Mouse (Mus musculus): Measurements from ENCODE around the gene Tff2. TPM values are rescaled to one million over a fixed set of nuclear protein-coding genes. Genes with fewer than 3 reads are reported as not detected.

Tff2 gene
- polyA plus RNA-seq (2012): not detected in 2 replicates

GRCm38 (mm10) chr17:31144040-31145037 lies at the start of gene Tff2:
Tff2 (minus strand) TSS chr17:31144282.
- no peak for TF ChIP-seq GATA1 (IDR thresholded peaks at IDR 0.05; ENCODE audit: low read length)

- no peak for TF ChIP-seq GATA1 (IDR thresholded peaks at IDR 0.05; ENCODE audit: low read length)
These were observed 49.3 kb upstream of the Tff2 start for GRCm38 (mm10) chr17:31193360-31193759.

- TF ChIP-seq GATA1 (IDR thresholded peaks at IDR 0.05; ENCODE audit: low read length): no peak
These were observed 48.6 kb upstream of the Tff2 start for GRCm38 (mm10) chr17:31192663-31193062.

- TF ChIP-seq GATA1 (IDR thresholded peaks at IDR 0.05; ENCODE audit: low read length): no peak
These were observed 47.7 kb upstream of the Tff2 start for GRCm38 (mm10) chr17:31191825-31192224.

GRCm38 (mm10) chr17:31187370-31187769 lies 43.3 kb upstream of the Tff2 start:
- no peak for TF ChIP-seq GATA1 (IDR thresholded peaks at IDR 0.05; ENCODE audit: low read length)

- TF ChIP-seq GATA1 (IDR thresholded peaks at IDR 0.05; ENCODE audit: low read length): no peak
These were observed 40.3 kb upstream of the Tff2 start for GRCm38 (mm10) chr17:31184269-31184990.

- no peak for TF ChIP-seq GATA1 (IDR thresholded peaks at IDR 0.05; ENCODE audit: low read length)
These were observed 39.3 kb upstream of the Tff2 start for GRCm38 (mm10) chr17:31183180-31183974.

GRCm38 (mm10) chr17:31181490-31181889 lies 37.4 kb upstream of the Tff2 start:
- no peak for TF ChIP-seq GATA1 (IDR thresholded peaks at IDR 0.05; ENCODE audit: low read length)

GRCm38 (mm10) chr17:31176321-31176720 lies 32.2 kb upstream of the Tff2 start:
- no peak for TF ChIP-seq GATA1 (IDR thresholded peaks at IDR 0.05; ENCODE audit: low read length)

- no peak for TF ChIP-seq GATA1 (IDR thresholded peaks at IDR 0.05; ENCODE audit: low read length)
These were observed 25.7 kb upstream of the Tff2 start for GRCm38 (mm10) chr17:31169796-31170195.

GRCm38 (mm10) chr17:31165127-31165526 lies 21.0 kb upstream of the Tff2 start, which contains the start of gene Tff1:
Tff1 (minus strand) TSS chr17:31165277.
- TF ChIP-seq GATA1 (IDR thresholded peaks at IDR 0.05; ENCODE audit: low read length): no peak

GRCm38 (mm10) chr17:31163821-31164220 lies 19.7 kb upstream of the Tff2 start:
- TF ChIP-seq GATA1 (IDR thresholded peaks at IDR 0.05; ENCODE audit: low read length): no peak

GRCm38 (mm10) chr17:31162607-31163006 lies 18.5 kb upstream of the Tff2 start:
- no peak for TF ChIP-seq GATA1 (IDR thresholded peaks at IDR 0.05; ENCODE audit: low read length)

GRCm38 (mm10) chr17:31160291-31160690 lies 16.2 kb upstream of the Tff2 start:
- TF ChIP-seq GATA1 (IDR thresholded peaks at IDR 0.05; ENCODE audit: low read length): no peak

GRCm38 (mm10) chr17:31157921-31158320 lies 13.8 kb upstream of the Tff2 start:
- no peak for TF ChIP-seq GATA1 (IDR thresholded peaks at IDR 0.05; ENCODE audit: low read length)

All from G1E-ER4 (cell line).